Mouse (Mus musculus) spleen, adult 18-20 months (tissue): ENCODE measurements around the gene H13.

Experiments
- DNase-seq, 2 experiments: peaks; one replicate each; pipeline ENCODE4 v3.0.0; 2022; ENCODE audit warnings: mixed read lengths in 2 of 2

Gene H13

GRCm38 (mm10) chr2:152669256-152669638, at the start of gene H13:
H13 (plus strand) TSS chr2:152669461.
- peak; percentile 81 to 91 for DNase-seq

- DNase-seq: no peak
These were observed 48.7 kb upstream of the H13 start for GRCm38 (mm10) chr2:152620367-152621134.

GRCm38 (mm10) chr2:152622151-152622550, 47.1 kb upstream of the H13 start:
- DNase-seq: no peak

- no peak for DNase-seq
These were observed 46.3 kb upstream of the H13 start, which contains the start of gene Defb25 for GRCm38 (mm10) chr2:152622953-152623352. Defb25 (minus strand) TSS chr2:152623053.

- DNase-seq: no peak
These were observed 44.7 kb upstream of the H13 start for GRCm38 (mm10) chr2:152624566-152624965.

GRCm38 (mm10) chr2:152625256-152625655, 44.0 kb upstream of the H13 start:
- DNase-seq: no peak

- DNase-seq: no peak
These were observed 42.3 kb upstream of the H13 start, which contains the start of gene Rem1 for GRCm38 (mm10) chr2:152626774-152627591. Rem1 (plus strand) TSS chr2:152626951.

- DNase-seq: no peak
These were observed 41.2 kb upstream of the H13 start for GRCm38 (mm10) chr2:152628066-152628465.

- DNase-seq: no peak
These were observed 40.0 kb upstream of the H13 start for GRCm38 (mm10) chr2:152629239-152629638.

- DNase-seq: no peak
These were observed 39.4 kb upstream of the H13 start for GRCm38 (mm10) chr2:152629904-152630303.

- DNase-seq: no peak
These were observed 35.9 kb upstream of the H13 start for GRCm38 (mm10) chr2:152633334-152633733.

- no peak for DNase-seq
These were observed 35.0 kb upstream of the H13 start for GRCm38 (mm10) chr2:152634311-152634710.

- peak in 1 of 2 experiments; percentile 27 for DNase-seq
These were observed 32.8 kb upstream of the H13 start for GRCm38 (mm10) chr2:152636246-152637005.

GRCm38 (mm10) chr2:152637006-152637322, 32.3 kb upstream of the H13 start:
- no peak for DNase-seq

- DNase-seq: no peak
These were observed 31.9 kb upstream of the H13 start for GRCm38 (mm10) chr2:152637381-152637780.

- no peak for DNase-seq
These were observed 30.4 kb upstream of the H13 start for GRCm38 (mm10) chr2:152638865-152639264.

- DNase-seq: no peak
These were observed 29.7 kb upstream of the H13 start for GRCm38 (mm10) chr2:152639406-152640113.

GRCm38 (mm10) chr2:152652901-152653620, 16.2 kb upstream of the H13 start:
- DNase-seq: peak in 1 of 2 experiments; percentile 22

GRCm38 (mm10) chr2:152653874-152654715, 15.2 kb upstream of the H13 start:
- DNase-seq: no peak

- DNase-seq: no peak
These were observed 11.9 kb upstream of the H13 start for GRCm38 (mm10) chr2:152657398-152657797.

GRCm38 (mm10) chr2:152661163-152661562, 8.1 kb upstream of the H13 start:
- no peak for DNase-seq
